Mouse (Mus musculus) midbrain, postnatal 0 days (tissue): ENCODE data around the gene Zfp157. TPM values are rescaled to one million over a fixed set of nuclear protein-coding genes. Genes with fewer than 3 reads are reported as not detected.

Experiments
- polyA plus RNA-seq: library from polyadenylated mRNA; unstranded; fragments of >200 nt; fragmentation: Nextera tagmentation; extraction: Ambion mirVana; gene quantifications from 2 replicates; pipeline ENCODE4 v1.2.1, GENCODE M21; 2015
- total RNA-seq: library from RNA; depleted of rRNA; stranded (reverse); fragments of >200 nt; gene quantifications from 2 replicates; pipeline ENCODE4 v1.2.3, GENCODE M21; 2014; rRNA removed

Zfp157 gene
- total and polyA plus RNA-seq, 2 experiments from 2014 or later, result 45.3 to 46.9 TPM

Other genes starting within 250 kb of the Zfp157 start
- 15.6 and 16.2 TPM in 2 replicates for gene Mblac1, start 247.2 kb upstream of the Zfp157 start, total RNA-seq
- gene Mblac1, start 247.2 kb upstream of the Zfp157 start, polyA plus RNA-seq, result 11.2 and 11.9 TPM in 2 replicates
- not detected in 2 replicates for gene Nxpe5, start 215.6 kb upstream of the Zfp157 start, total RNA-seq
- not detected in 2 replicates for gene Nxpe5, start 215.6 kb upstream of the Zfp157 start, polyA plus RNA-seq
- gene Lamtor4, start 186.0 kb upstream of the Zfp157 start, total RNA-seq, result 59.1 and 79.6 TPM in 2 replicates
- gene Lamtor4, start 186.0 kb upstream of the Zfp157 start, polyA plus RNA-seq, result 99.8 and 104 TPM in 2 replicates
- 73.1 and 79.2 TPM in 2 replicates for gene BC037034, start 177.4 kb upstream of the Zfp157 start, total RNA-seq
- gene BC037034, start 177.4 kb upstream of the Zfp157 start, polyA plus RNA-seq, result 15.4 and 17.3 TPM in 2 replicates
- 0.71 and 1.4 TPM in 2 replicates for gene Gal3st4, start 168.6 kb upstream of the Zfp157 start, total RNA-seq
- 1.7 TPM in 2 replicates for gene Gal3st4, start 168.6 kb upstream of the Zfp157 start, polyA plus RNA-seq
- 0.11 TPM in 1 of 2 replicates, not detected in the other for gene Gm43720, start 161.5 kb upstream of the Zfp157 start, total RNA-seq
- gene Gm43720, start 161.5 kb upstream of the Zfp157 start, polyA plus RNA-seq, result 0.05 TPM in 1 of 2 replicates, not detected in the other
- 134 and 154 TPM in 2 replicates for gene Gpc2, start 161.5 kb upstream of the Zfp157 start, total RNA-seq
- gene Gpc2, start 161.5 kb upstream of the Zfp157 start, polyA plus RNA-seq, result 50.5 and 50.7 TPM in 2 replicates
- 22.5 and 33.2 TPM in 2 replicates for gene Stag3, start 161.2 kb upstream of the Zfp157 start, total RNA-seq
- gene Stag3, start 161.2 kb upstream of the Zfp157 start, polyA plus RNA-seq, result 8.8 and 9.6 TPM in 2 replicates
- 0.55 TPM in 1 of 2 replicates, not detected in the other for gene Pvrig, start 99.5 kb upstream of the Zfp157 start, total RNA-seq
- not detected in 2 replicates for gene Pvrig, start 99.5 kb upstream of the Zfp157 start, polyA plus RNA-seq
- gene 1700123K08Rik, start 123.2 kb downstream of the Zfp157 start, total RNA-seq, result not detected in 2 replicates
- not detected in 2 replicates for gene 1700123K08Rik, start 123.2 kb downstream of the Zfp157 start, polyA plus RNA-seq
- 42.5 and 46.6 TPM in 2 replicates for gene Zfp68, start 178.3 kb downstream of the Zfp157 start, total RNA-seq
- 40.1 and 45.8 TPM in 2 replicates for gene Zfp68, start 178.3 kb downstream of the Zfp157 start, polyA plus RNA-seq
- gene A430033K04Rik, start 181.4 kb downstream of the Zfp157 start, total RNA-seq, result 15.4 and 17.2 TPM in 2 replicates
- gene A430033K04Rik, start 181.4 kb downstream of the Zfp157 start, polyA plus RNA-seq, result 12.6 and 12.9 TPM in 2 replicates